Mouse (Mus musculus) forebrain, embryonic 12.5 days (tissue): Measurements from ENCODE around the gene Ap4b1. TPM values are rescaled to one million over a fixed set of nuclear protein-coding genes. Genes with fewer than 3 reads are reported as not detected.

ENCODE experiments used
- ATAC-seq: fragments of 200-750 bp; cut with Nextera tagmentation; 2 replicates; pipeline ENCODE4 v1.8.0; 2017; ENCODE audit warnings: moderate TSS enrichment; ENCODE audit not compliant: low FRiP score
- H3K27ac ChIP-seq: fragments of 300-500 bp; sonication (generic); 2 replicates; pipeline ENCODE4 v1.5.1; 2016; ENCODE audit warnings: mild to moderate bottlenecking
- H3K27me3 ChIP-seq: fragments of 300-500 bp; sonication (generic); 2 replicates; pipeline ENCODE4 v1.6.1; 2016; ENCODE audit warnings: mild to moderate bottlenecking
- H3K36me3 ChIP-seq: fragments of 300-500 bp; sonication (generic); replicated peaks from 2 replicates; pipeline ENCODE4 v1.6.1; 2016; ENCODE audit warnings: mild to moderate bottlenecking
- H3K4me1 ChIP-seq: fragments of 300-500 bp; sonication (generic); 2 replicates; pipeline ENCODE4 v1.6.1; 2016
- H3K4me2 ChIP-seq: fragments of 300-500 bp; sonication (generic); 2 replicates; pipeline ENCODE4 v1.6.1; 2016; ENCODE audit warnings: mild to moderate bottlenecking, moderate library complexity
- H3K4me3 ChIP-seq: fragments of 300-500 bp; sonication (generic); replicated peaks from 2 replicates; pipeline ENCODE4 v1.5.1; 2016; ENCODE audit warnings: mild to moderate bottlenecking
- H3K9ac ChIP-seq: fragments of 300-500 bp; sonication (generic); 2 replicates; pipeline ENCODE4 v1.6.1; 2016; ENCODE audit warnings: mild to moderate bottlenecking
- H3K9me3 ChIP-seq: fragments of 300-500 bp; sonication (generic); 2 replicates; pipeline ENCODE4 v1.6.1; 2016
- WGBS: fragments of 180-500 bp; shearing (Covaris S2); methylation state at CpG from one replicate; pipeline ENCODE4 v1.1.7; 2016; 5-methylcytosine and 5-hydroxymethylcytosine counted together
- polyA plus RNA-seq: library from polyadenylated mRNA; unstranded; fragments of >200 nt; fragmentation: Nextera tagmentation; extraction: Ambion mirVana; gene quantifications from 2 replicates; pipeline ENCODE4 v1.2.1, GENCODE M21; 2016

Ap4b1 gene
- 23.7 and 23.9 TPM in 2 replicates for polyA plus RNA-seq

GRCm38 (mm10) chr3:103808891-103809798, at the start of gene Ap4b1, which contains the start of the genes Dclre1b and Gm43064:
Gene Ap4b1 (plus strand): TSS chr3:103809520.
Gene Dclre1b (minus strand): TSS chr3:103809444.
Gene Gm43064 (plus strand): TSS chr3:103809573.
- Histone ChIP-seq H3K4me1 (peaks cover 17% of the 10 kb centered on the region), H3K4me2 (peak within 1 kb of the TSS; percentile 75), H3K36me3 (peaks cover 22% of the 10 kb centered on the region), H3K9me3 (no peaks in the 10 kb centered on the region), H3K9ac (peak within 1 kb of the TSS; percentile 65), H3K27me3 (no peaks in the 10 kb centered on the region), H3K27ac (peak within 1 kb of the TSS; percentile 87), H3K4me3 (peak within 1 kb of the TSS; percentile 80)
- peak; percentile 99 for ATAC-seq
- WGBS = under 1% methylated on average over 51 of the region's 70 CpGs

GRCm38 (mm10) chr3:103766789-103767188, 42.5 kb upstream of the Ap4b1 start:
- 68% methylated on average over 3 of the region's 3 CpGs for WGBS
- Histone ChIP-seq H3K4me1 (no peaks in the 10 kb centered on the region), H3K27ac (no peak overlapping the region), H3K36me3 (peaks cover 29% of the 10 kb centered on the region), H3K27me3 (no peaks in the 10 kb centered on the region), H3K4me3 (no peak overlapping the region), H3K9ac (no peak overlapping the region), H3K4me2 (no peak overlapping the region), H3K9me3 (no peaks in the 10 kb centered on the region)
- ATAC-seq = no peak

GRCm38 (mm10) chr3:103771531-103772130, 37.7 kb upstream of the Ap4b1 start:
- Histone ChIP-seq H3K27ac (no peak overlapping the region), H3K9me3 (no peaks in the 10 kb centered on the region), H3K4me1 (no peaks in the 10 kb centered on the region), H3K27me3 (no peaks in the 10 kb centered on the region), H3K9ac (no peak overlapping the region), H3K4me3 (no peak overlapping the region), H3K36me3 (peaks cover 25% of the 10 kb centered on the region), H3K4me2 (no peak overlapping the region)
- 87% methylated on average over 9 of the region's 9 CpGs for WGBS
- no peak for ATAC-seq

GRCm38 (mm10) chr3:103772846-103773245, 36.5 kb upstream of the Ap4b1 start:
- Histone ChIP-seq H3K9ac (no peak overlapping the region), H3K4me1 (no peaks in the 10 kb centered on the region), H3K4me2 (no peak overlapping the region), H3K9me3 (no peaks in the 10 kb centered on the region), H3K4me3 (no peak overlapping the region), H3K27me3 (no peaks in the 10 kb centered on the region), H3K27ac (no peak overlapping the region), H3K36me3 (peaks cover 36% of the 10 kb centered on the region)
- WGBS = 83% methylated on average over 4 of the region's 4 CpGs
- no peak for ATAC-seq

GRCm38 (mm10) chr3:103773508-103773907, 35.8 kb upstream of the Ap4b1 start:
- no peaks in the 10 kb centered on the region for H3K9me3 ChIP-seq
- no peak overlapping the region for H3K4me2 ChIP-seq
- H3K4me3 ChIP-seq = no peak overlapping the region
- ATAC-seq = no peak
- H3K36me3 ChIP-seq = peaks cover 35% of the 10 kb centered on the region
- 83% methylated on average over 3 of the region's 3 CpGs for WGBS
- no peak overlapping the region for H3K27ac ChIP-seq
- H3K9ac ChIP-seq = no peak overlapping the region
- no peaks in the 10 kb centered on the region for H3K27me3 ChIP-seq
- no peaks in the 10 kb centered on the region for H3K4me1 ChIP-seq

GRCm38 (mm10) chr3:103774009-103774408, 35.3 kb upstream of the Ap4b1 start:
- Histone ChIP-seq H3K4me1 (no peaks in the 10 kb centered on the region), H3K36me3 (peaks cover 30% of the 10 kb centered on the region), H3K4me3 (no peak overlapping the region), H3K27me3 (no peaks in the 10 kb centered on the region), H3K9ac (no peak overlapping the region), H3K4me2 (no peak overlapping the region), H3K9me3 (no peaks in the 10 kb centered on the region), H3K27ac (no peak overlapping the region)
- no peak for ATAC-seq
- 87% methylated on average over 15 of the region's 15 CpGs for WGBS

- Histone ChIP-seq H3K36me3 (peaks cover 25% of the 10 kb centered on the region), H3K9me3 (no peaks in the 10 kb centered on the region), H3K4me2 (no peak overlapping the region), H3K9ac (no peak overlapping the region), H3K4me1 (0 out of 2 replicates have a peak, but pooled peaks cover 5% of the 10 kb centered on the region), H3K27me3 (no peaks in the 10 kb centered on the region), H3K4me3 (no peak overlapping the region), H3K27ac (no peak overlapping the region)
- 87% methylated on average over 11 of the region's 11 CpGs for WGBS
- no peak for ATAC-seq
Measured at GRCm38 (mm10) chr3:103777940-103778339, 31.4 kb upstream of the Ap4b1 start.

- Histone ChIP-seq H3K27me3 (no peaks in the 10 kb centered on the region), H3K4me1 (0 out of 2 replicates have a peak, but pooled peaks cover 7% of the 10 kb centered on the region), H3K4me3 (no peak overlapping the region), H3K27ac (no peak overlapping the region), H3K9me3 (no peaks in the 10 kb centered on the region), H3K9ac (no peak overlapping the region), H3K4me2 (no peak overlapping the region), H3K36me3 (peaks cover 24% of the 10 kb centered on the region)
- ATAC-seq = no peak
- WGBS = 96% methylated on average over 6 of the region's 6 CpGs
Measured at GRCm38 (mm10) chr3:103778660-103779059, 30.7 kb upstream of the Ap4b1 start.

GRCm38 (mm10) chr3:103779183-103779582, 30.1 kb upstream of the Ap4b1 start:
- no peak overlapping the region for H3K27ac ChIP-seq
- H3K4me2 ChIP-seq = no peak overlapping the region
- peaks cover 21% of the 10 kb centered on the region for H3K36me3 ChIP-seq
- no peaks in the 10 kb centered on the region for H3K27me3 ChIP-seq
- no peak overlapping the region for H3K9ac ChIP-seq
- WGBS = 76% methylated on average over 7 of the region's 7 CpGs
- 0 out of 2 replicates have a peak, but pooled peaks cover 9% of the 10 kb centered on the region for H3K4me1 ChIP-seq
- no peak overlapping the region for H3K4me3 ChIP-seq
- no peaks in the 10 kb centered on the region for H3K9me3 ChIP-seq
- no peak for ATAC-seq

GRCm38 (mm10) chr3:103780271-103780670, 29.0 kb upstream of the Ap4b1 start:
- 90% methylated on average over 3 of the region's 3 CpGs for WGBS
- ATAC-seq = no peak
- H3K36me3 ChIP-seq = peaks cover 21% of the 10 kb centered on the region
- no peaks in the 10 kb centered on the region for H3K9me3 ChIP-seq
- no peak overlapping the region for H3K4me3 ChIP-seq
- no peaks in the 10 kb centered on the region for H3K27me3 ChIP-seq
- H3K9ac ChIP-seq = no peak overlapping the region
- 0 out of 2 replicates have a peak, but pooled peaks cover 9% of the 10 kb centered on the region for H3K4me1 ChIP-seq
- H3K27ac ChIP-seq = no peak overlapping the region
- H3K4me2 ChIP-seq = no peak overlapping the region

- peaks cover 17% of the 10 kb centered on the region for H3K36me3 ChIP-seq
Measured at GRCm38 (mm10) chr3:103780777-103781176, 28.5 kb upstream of the Ap4b1 start.

GRCm38 (mm10) chr3:103782844-103783609, 26.3 kb upstream of the Ap4b1 start:
- 0 out of 2 replicates have a peak, but pooled peaks cover 9% of the 10 kb centered on the region for H3K4me1 ChIP-seq
- H3K4me3 ChIP-seq = no peak overlapping the region
- H3K9ac ChIP-seq = no peak overlapping the region
- no peak overlapping the region for H3K4me2 ChIP-seq
- no peaks in the 10 kb centered on the region for H3K9me3 ChIP-seq
- no peaks in the 10 kb centered on the region for H3K27me3 ChIP-seq
- 88% methylated on average over 4 of the region's 4 CpGs for WGBS
- peaks cover 2% of the 10 kb centered on the region for H3K36me3 ChIP-seq
- no peak overlapping the region for H3K27ac ChIP-seq
- no peak for ATAC-seq

More at GRCm38 (mm10) chr3:103780777-103781176, 28.5 kb upstream of the Ap4b1 start:
- Histone ChIP-seq H3K4me3 (no peak overlapping the region), H3K4me2 (no peak overlapping the region), H3K9me3 (no peaks in the 10 kb centered on the region), H3K27me3 (no peaks in the 10 kb centered on the region), H3K4me1 (0 out of 2 replicates have a peak, but pooled peaks cover 9% of the 10 kb centered on the region), H3K27ac (no peak overlapping the region), H3K9ac (no peak overlapping the region)
- WGBS = 88% methylated on average over 5 of the region's 5 CpGs
- ATAC-seq = no peak
